Mouse (Mus musculus): ENCODE measurements around the gene Pbrm1.

- TF ChIP-seq CTCF (IDR thresholded peaks at IDR 0.05; ENCODE audit: control insufficient read depth, insufficient read depth, insufficient replicate concordance, low read depth, low read length), result no peak
- no peak for TF ChIP-seq POLR2A (IDR thresholded peaks at IDR 0.05; ENCODE audit: control insufficient read depth, low read depth, low read length)
Measured at GRCm38 (mm10) chr14:31164067-31164466, 145.1 kb downstream of the Pbrm1 start.
